In genomic region chr6:119458166-119458565, GRCm38 (mm10) we compare ENCODE assay signal across 18 mouse cellular contexts.
"Had no signal": no experiment of that assay in that cellular context is flagged by ENCODE, and none has a peak within 500 bp of the region (broad histone marks: within the 10 kb centered on the region; RNA-seq: fewer than 3 reads in every experiment).

No protein-coding gene starts in this region.

- ATAC-seq: midbrain, embryonic 16.5 days had no signal

- H3K27ac ChIP-seq: midbrain, embryonic 12.5 days; neural tube, embryonic 13.5 days; neural tube, embryonic 15.5 days had no signal

- H3K9me3 ChIP-seq: midbrain, embryonic 12.5 days; neural tube, embryonic 13.5 days; neural tube, embryonic 15.5 days had no signal

- H3K36me3 ChIP-seq: midbrain, embryonic 12.5 days; neural tube, embryonic 13.5 days; neural tube, embryonic 15.5 days had no signal

- H3K9ac ChIP-seq: lung, embryonic 14.5 days; midbrain, embryonic 12.5 days; neural tube, embryonic 13.5 days; neural tube, embryonic 15.5 days had no signal

- H3K4me2 ChIP-seq: lung, embryonic 14.5 days; midbrain, embryonic 12.5 days; neural tube, embryonic 13.5 days; neural tube, embryonic 15.5 days had no signal

- H3K4me3 ChIP-seq: midbrain, embryonic 12.5 days; myocyte; neural tube, embryonic 13.5 days; neural tube, embryonic 15.5 days had no signal

- H3K27me3 ChIP-seq: midbrain, embryonic 12.5 days; neural tube, embryonic 13.5 days; neural tube, embryonic 15.5 days had no signal

- DNase-seq: lung, adult 18-20 months; lung, embryonic 14.5 days; lung, postnatal 10 days; lung, postnatal 4 days; midbrain, embryonic 14.5 days; retina, postnatal 1 day; right cerebral cortex, adult 18-20 months; right cerebral cortex, postnatal 25 days; right cerebral cortex, postnatal 4 days; spleen, adult 18-20 months; thymus, adult 18-20 months; thymus, postnatal 14 days; thymus, postnatal 36 days had no signal
